Mouse (Mus musculus) thymus, adult 2 months (tissue): ENCODE measurements at regions not wholly inside any gene's neighbourhood (a gene's known extent, or its start where the extent isn't known, plus 50 kb on each side); places are given as distances from the start of the nearest gene placed in this dataset.

Experiments used
- CTCF ChIP-seq: fragments of 200-500 bp; IDR thresholded peaks from 2 replicates; pipeline ENCODE4 v1.5.1; 2012; ENCODE audit warnings: mild to moderate bottlenecking, control low read depth, low read length, moderate library complexity, borderline replicate concordance; ENCODE audit not compliant: control insufficient read depth, poor library complexity, insufficient read depth; ENCODE audit errors: extremely low read depth
- POLR2A ChIP-seq: fragments of 200-500 bp; IDR thresholded peaks from 2 replicates; pipeline ENCODE4 v1.6.1; 2012; ENCODE audit warnings: mild to moderate bottlenecking, low read length, control low read depth, moderate library complexity; ENCODE audit not compliant: control insufficient read depth, poor library complexity, insufficient read depth; ENCODE audit errors: extremely low read depth

DNA sequence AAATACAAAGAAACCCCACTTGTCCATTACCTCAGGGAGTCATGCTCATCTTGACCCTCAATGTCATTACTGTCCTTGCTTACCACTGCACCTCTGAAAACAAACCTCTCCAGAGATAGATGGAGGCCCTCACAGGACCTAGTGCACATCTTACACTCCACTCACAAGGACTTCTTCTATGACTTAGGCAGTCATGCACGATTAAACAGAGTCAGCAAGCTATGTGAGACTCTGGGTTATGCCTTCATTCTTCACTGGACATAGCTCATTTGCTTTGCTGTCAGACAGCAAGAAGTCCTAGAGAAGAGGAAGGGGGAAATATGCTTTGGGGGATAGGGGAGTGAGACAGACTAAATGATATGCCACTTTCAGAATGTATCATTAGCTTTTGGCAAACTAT is 59.5 kb upstream of the Sgcd start:
- TF ChIP-seq POLR2A: no peak
- TF ChIP-seq CTCF: no peak
